Mouse (Mus musculus): Measurements from ENCODE around the gene Tmem119.
A peak's percentile ranks its signal among the peaks of the same experiment; 100 is the strongest.
"Not testable (repeated sequence)": the region's sequence is repeated elsewhere in the genome, so short reads cannot be mapped to it uniquely, and the experiment has no call there.

The Tmem119 gene

DNA sequence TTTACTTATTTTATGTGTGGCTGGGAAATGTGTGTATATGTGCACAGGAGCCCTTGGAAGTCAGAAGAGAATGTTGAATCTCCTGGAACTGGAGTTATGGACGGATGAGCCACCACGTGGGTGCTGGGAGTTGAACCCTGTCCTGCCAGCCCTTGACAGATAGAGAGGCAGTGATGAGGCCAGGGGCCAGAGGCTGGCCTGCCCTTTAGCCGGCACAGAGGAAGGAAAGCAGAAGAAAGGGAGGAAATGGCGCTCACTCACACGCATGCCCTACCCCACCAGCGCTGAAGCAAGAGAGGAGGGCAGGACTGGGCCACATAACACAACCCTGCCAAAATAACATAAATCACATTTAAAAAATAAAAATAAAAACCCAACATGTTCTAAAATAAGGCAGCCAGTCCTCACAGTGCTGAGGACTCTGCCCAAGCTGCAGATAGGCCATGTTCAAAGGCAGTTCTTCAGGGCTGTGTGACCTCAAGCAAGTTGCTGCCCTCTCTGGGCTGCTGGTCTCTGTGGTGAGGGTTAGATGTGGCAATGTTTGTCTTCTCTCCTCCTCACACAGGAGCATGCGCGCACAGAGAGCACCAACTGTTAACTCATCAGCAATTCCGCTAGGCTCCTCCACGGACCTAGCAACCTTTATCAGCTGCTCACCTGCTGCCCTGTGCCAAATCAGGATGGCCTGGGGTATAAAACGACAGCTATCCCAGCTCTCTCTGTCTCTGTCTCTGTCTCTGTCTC, 9.7 kb downstream of the Tmem119 start:
- DNase-seq (ENCODE audit: inconsistent age in 2 of 2, low spot score in 1 of 2) = peak in 1 of 2 experiments; percentile 61

- no peak for DNase-seq (ENCODE audit: inconsistent age in 2 of 2, low spot score in 1 of 2)
Measured at GRCm38 (mm10) chr5:113789075-113789788, 11.1 kb downstream of the Tmem119 start.

- no peak for DNase-seq (ENCODE audit: inconsistent age in 2 of 2, low spot score in 1 of 2)
Measured at GRCm38 (mm10) chr5:113788645-113789044, 11.7 kb downstream of the Tmem119 start.

DNA sequence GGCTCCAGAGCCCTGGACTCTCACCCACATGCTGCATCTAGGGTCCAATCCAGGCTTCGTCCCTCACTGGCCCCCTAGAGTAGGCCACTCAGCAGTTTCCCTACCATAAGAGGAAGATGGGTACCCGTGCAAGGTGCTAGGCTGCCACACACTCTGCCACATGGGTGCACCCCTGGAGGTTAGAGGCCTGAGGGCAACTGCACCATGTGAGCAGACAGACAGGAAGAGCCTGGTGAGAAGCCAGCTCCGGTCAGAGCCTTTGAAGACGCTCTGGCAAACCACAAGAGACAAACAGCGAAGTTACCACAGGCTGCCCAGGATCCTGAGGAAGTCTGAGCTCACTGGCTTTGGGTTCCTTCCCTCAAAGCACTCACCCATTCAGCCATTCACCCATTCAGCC, 13.3 kb downstream of the Tmem119 start:
- DNase-seq (ENCODE audit: inconsistent age in 2 of 2, low spot score in 1 of 2) = no peak

DNA sequence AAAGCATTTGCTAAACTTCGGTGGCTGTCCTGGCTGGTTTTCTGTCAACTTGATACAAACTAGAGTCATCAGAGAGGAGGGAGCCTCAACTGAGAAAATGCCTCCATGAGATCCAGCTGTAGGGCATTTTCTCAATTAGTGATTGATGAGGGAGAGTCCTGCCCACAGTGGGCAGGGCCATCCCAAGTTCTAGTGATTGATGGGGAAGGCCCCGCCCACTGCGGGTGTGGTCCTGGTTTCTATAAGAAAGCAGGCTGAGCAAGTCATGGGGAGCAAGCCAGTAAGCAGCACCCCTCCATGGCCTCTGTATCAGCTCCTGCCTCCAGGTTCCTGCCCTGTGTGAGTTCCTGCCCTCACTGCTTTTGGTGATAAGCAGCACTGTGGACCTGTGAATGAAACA, 16.2 kb downstream of the Tmem119 start:
- DNase-seq (ENCODE audit: inconsistent age in 2 of 2, low spot score in 1 of 2) = not testable (repeated sequence)

GRCm38 (mm10) chr5:113783581-113784001, 16.7 kb downstream of the Tmem119 start:
- DNase-seq (ENCODE audit: inconsistent age in 2 of 2, low spot score in 1 of 2) = peak in 1 of 2 experiments; percentile 59

GRCm38 (mm10) chr5:113782624-113783023, 17.7 kb downstream of the Tmem119 start:
- DNase-seq (ENCODE audit: inconsistent age in 2 of 2, low spot score in 1 of 2) = no peak

- DNase-seq (ENCODE audit: inconsistent age in 2 of 2, low spot score in 1 of 2) = no peak
Measured at GRCm38 (mm10) chr5:113781875-113782274, 18.4 kb downstream of the Tmem119 start.

GRCm38 (mm10) chr5:113781254-113781653, 19.1 kb downstream of the Tmem119 start:
- no peak for DNase-seq (ENCODE audit: inconsistent age in 2 of 2, low spot score in 1 of 2)

GRCm38 (mm10) chr5:113780763-113781162, 19.6 kb downstream of the Tmem119 start:
- no peak for DNase-seq (ENCODE audit: inconsistent age in 2 of 2, low spot score in 1 of 2)

- DNase-seq (ENCODE audit: inconsistent age in 2 of 2, low spot score in 1 of 2) = no peak
Measured at GRCm38 (mm10) chr5:113780082-113780752, 20.1 kb downstream of the Tmem119 start.

DNA sequence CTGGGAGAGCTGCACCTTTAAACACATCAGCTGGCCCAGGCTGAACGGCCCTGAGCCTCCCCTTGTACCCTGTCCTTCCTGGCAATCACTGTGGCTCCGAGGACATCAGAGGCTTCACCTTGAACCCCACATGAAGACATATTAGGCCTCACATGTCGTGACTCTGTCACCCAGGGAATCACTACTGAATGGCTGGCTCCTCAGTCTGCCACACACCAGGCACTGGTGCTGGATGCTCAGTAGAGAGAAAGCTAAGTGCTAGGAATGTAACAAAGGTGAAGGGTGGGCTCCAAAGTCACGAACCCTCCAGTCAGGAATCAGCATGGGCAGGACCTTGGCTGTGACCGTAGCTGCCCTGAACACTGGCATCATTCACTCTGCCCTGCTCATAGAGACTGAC, 20.7 kb downstream of the Tmem119 start:
- peak; percentile 59 to 92 for DNase-seq (ENCODE audit: inconsistent age in 2 of 2, low spot score in 1 of 2)

GRCm38 (mm10) chr5:113777728-113778127, 22.6 kb downstream of the Tmem119 start:
- peak; percentile 70 to 87 for DNase-seq (ENCODE audit: inconsistent age in 2 of 2, low spot score in 1 of 2)

DNA sequence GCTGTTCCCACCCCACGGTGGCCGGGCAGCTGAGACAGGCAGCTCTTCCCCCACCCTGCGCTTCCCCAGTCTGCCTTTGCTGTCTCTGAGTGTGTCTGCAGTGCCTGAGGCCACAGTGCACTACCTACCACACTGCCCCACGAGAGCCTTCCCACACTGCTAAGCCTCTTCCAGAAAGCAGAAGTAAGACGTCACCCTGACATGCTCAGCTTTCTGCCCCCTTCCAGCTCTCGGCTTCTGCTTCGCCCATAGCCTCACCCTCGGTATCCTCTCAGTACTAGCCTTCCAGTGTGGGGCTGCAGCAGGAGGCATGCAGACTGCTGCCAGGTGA, 23.5 kb downstream of the Tmem119 start:
- DNase-seq (ENCODE audit: inconsistent age in 2 of 2, low spot score in 1 of 2) = peak in 1 of 2 experiments; percentile 62

DNA sequence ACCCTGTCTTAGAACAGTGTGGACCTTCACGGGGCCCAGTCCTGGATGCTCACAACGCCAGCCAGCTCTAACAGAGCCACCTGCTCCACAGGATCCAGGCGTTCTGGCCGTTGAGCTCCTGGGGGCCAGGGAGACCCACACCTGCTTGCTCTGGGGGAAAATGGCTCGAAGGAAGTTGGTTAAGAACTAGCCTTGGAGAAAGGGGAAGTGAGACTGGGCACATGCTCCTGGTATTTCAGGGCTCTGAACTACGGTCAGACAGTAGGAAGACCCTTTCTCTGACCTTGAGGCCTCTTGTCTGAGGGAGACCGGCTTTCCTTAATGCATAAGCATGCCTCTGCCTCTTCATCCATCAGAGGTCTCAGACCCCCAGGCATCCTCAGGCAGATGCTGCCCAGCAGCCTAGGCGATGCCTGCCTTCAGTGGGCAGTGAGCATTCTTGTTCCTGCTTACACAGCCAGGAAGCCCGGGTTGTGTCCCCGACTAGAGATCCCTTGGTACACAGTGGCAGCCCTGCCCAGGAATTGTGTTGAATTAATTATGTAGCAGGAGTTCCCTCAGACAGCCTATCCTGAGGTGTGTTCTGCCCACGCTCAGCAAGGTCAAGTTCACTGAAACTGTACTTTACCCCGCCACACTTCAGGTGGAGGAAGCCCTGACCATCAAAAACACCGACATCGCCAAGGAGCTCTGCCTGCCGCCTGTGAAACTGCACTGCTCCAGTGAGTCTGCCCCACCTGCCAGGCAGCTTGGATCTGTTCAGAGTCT, 24.0 kb downstream of the Tmem119 start:
- peak in 1 of 2 experiments; percentile 52 for DNase-seq (ENCODE audit: inconsistent age in 2 of 2, low spot score in 1 of 2)

DNA sequence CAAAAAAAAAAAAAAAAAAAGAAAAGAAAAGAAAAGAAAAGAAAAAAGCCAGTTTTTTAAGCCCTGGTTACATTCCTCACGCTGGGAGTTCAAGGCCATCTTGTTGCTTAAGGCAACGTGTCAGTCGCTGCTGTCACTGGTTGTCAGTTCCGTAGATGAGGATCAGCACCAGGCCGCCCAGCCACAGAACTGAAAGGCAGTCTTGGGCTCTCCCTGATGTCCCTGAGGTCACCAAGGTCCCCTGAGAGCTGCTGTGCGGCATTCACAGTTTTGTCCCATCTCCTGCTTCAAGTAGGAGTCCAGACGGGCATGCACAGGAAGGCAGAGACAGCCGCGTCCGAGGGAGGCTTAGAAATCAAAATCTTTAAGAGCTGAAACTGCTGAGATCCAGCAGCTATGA, 24.7 kb downstream of the Tmem119 start:
- DNase-seq (ENCODE audit: inconsistent age in 2 of 2, low spot score in 1 of 2) = peak in 1 of 2 experiments; percentile 69

DNA sequence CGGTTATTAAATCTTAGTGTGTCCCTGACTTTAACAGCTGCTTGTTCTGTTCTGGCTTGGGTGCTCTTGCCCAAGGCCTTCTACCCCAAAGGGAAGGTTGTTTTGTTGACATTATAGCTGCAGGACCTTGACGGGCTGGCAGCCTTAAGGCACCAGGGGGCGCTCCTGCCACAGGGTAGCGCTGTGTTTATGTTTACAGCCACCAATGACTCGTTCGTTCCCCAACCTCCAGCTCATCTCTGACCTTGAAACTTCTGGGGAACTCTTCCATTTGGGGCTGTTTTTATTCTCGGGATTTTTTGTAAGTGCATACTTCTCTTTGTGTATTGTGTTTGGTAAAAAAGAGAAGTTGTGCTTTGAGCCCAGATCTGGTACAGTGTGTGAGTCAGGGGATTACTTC, 26.7 kb downstream of the Tmem119 start:
- DNase-seq (ENCODE audit: inconsistent age in 2 of 2, low spot score in 1 of 2) = peak; percentile 95 to 99

DNA sequence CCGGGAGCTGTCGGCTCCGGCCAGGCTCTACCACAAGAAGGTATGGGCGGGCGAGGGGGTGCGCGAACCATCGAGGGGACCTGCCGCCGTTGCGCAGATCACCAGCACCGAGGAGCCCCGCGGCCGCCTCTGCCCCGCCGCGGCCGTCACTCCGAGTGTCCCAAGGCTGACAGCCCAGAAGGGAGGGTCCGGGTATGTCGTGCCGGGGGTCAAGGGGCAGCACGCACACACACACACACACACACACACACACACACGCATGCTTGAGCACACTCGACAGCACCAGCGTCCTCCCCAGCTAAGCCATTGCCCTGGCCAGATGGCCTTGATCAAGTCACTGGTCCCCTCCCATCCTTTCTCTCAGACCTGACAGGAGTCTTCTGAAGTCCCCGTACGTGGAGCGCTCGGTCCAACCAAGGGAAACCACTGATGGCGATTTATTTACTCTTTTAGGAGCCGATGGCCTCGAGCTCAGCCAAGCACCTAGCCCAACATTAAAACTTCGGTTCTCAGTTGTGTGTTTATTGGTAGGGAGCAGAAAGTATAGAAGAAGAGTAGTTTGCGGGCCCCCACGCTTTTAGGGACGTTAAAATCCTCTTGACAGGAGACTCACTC, 27.3 kb downstream of the Tmem119 start:
- no peak for DNase-seq (ENCODE audit: inconsistent age in 2 of 2, low spot score in 1 of 2)

GRCm38 (mm10) chr5:113772450-113772895, 27.8 kb downstream of the Tmem119 start, which contains the start of the genes Sart3 and Iscu:
Gene Sart3 (minus strand): TSS chr5:113772510.
Gene Iscu (plus strand): TSS chr5:113772748.
- peak; percentile 97 for DNase-seq (ENCODE audit: inconsistent age in 2 of 2, low spot score in 1 of 2)

All from adrenal gland, adult (tissue).